Mouse (Mus musculus) embryonic facial prominence, embryonic 10.5 days (tissue): ENCODE results near the gene Slc10a7. TPM values are rescaled to one million over a fixed set of nuclear protein-coding genes. Genes with fewer than 3 reads are reported as not detected.
A peak's percentile ranks its signal among the peaks of the same experiment; 100 is the strongest.
"Not testable (repeated sequence)": the region's sequence is repeated elsewhere in the genome, so short reads cannot be mapped to it uniquely, and the experiment has no call there.

Experiments used
- DNase-seq: peaks from one replicate; pipeline ENCODE4 v3.0.0-alpha.2; 2017; ENCODE audit warnings: low spot score
- H3K27ac ChIP-seq: fragments of 300-500 bp; sonication (generic); replicated peaks from 2 replicates; pipeline ENCODE4 v1.5.1; 2016; ENCODE audit warnings: mild to moderate bottlenecking
- H3K27me3 ChIP-seq: fragments of 300-500 bp; sonication (generic); replicated peaks from 2 replicates; pipeline ENCODE4 v1.6.1; 2016; ENCODE audit warnings: low read depth, mild to moderate bottlenecking; ENCODE audit not compliant: poor library complexity, severe bottlenecking
- H3K36me3 ChIP-seq: fragments of 300-500 bp; sonication (generic); replicated peaks from 2 replicates; pipeline ENCODE4 v1.6.1; 2016; ENCODE audit warnings: mild to moderate bottlenecking, moderate library complexity
- H3K4me1 ChIP-seq: fragments of 300-500 bp; sonication (generic); 2 replicates; pipeline ENCODE4 v1.6.1; 2016
- H3K4me3 ChIP-seq: fragments of 300-500 bp; sonication (generic); 2 replicates; pipeline ENCODE4 v1.5.1; 2016; ENCODE audit warnings: mild to moderate bottlenecking, moderate library complexity
- H3K9me3 ChIP-seq: fragments of 300-500 bp; sonication (generic); 2 replicates; pipeline ENCODE4 v1.6.1; 2016; ENCODE audit warnings: mild to moderate bottlenecking
- WGBS: fragments of 180-500 bp; shearing (Covaris S2); methylation state at CpG from one replicate; pipeline ENCODE4 v1.1.7; 2016; 5-methylcytosine and 5-hydroxymethylcytosine counted together
- polyA plus RNA-seq: library from polyadenylated mRNA; unstranded; fragments of >200 nt; fragmentation: Nextera tagmentation; extraction: Ambion mirVana; gene quantifications from 2 replicates; pipeline ENCODE4 v1.2.1, GENCODE M21; 2016

Slc10a7 gene
- 10.1 and 10.9 TPM in 2 replicates for polyA plus RNA-seq

DNA sequence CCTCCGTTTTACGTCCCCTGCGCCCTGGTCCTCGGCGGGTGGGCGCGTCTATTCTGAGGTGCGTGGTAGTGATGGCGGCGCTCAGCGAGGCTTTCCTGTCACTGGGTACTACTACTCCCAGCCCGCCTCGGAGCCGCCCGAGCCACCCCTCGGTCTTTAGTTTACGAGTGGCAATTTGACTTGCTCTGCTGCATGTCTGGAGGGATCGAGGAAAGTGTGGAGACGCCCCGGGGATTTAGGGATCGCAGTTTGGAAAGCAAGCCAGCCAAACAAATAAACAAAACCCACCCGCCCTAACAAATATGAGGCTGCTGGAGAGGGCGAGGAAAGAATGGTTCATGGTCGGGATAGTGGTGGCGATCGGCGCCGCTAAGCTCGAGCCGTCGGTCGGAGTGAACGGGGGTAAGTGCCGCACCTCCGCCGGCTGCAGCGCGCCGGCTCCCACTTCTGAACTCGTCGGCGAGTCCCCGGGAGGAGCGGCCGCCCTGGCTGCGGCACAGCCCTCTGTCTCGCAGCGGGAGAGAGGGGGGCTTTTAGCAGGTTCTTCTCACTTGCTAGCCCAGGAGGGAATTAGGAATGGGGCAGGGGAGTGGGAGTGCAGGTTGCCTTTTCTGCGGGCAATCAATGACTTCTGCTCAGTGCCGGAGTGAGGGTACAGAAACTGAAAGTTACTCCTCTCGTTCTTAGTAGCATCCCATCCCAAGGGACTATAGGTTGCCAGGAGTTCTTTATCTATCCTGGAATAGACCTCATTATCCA, at the start of gene Slc10a7:
Gene Slc10a7, plus strand, starts transcription at position 74 of the 759 bp plus-strand sequence.
- Histone ChIP-seq H3K36me3 (peaks cover 35% of the 10 kb centered on the region), H3K27ac (peak within 1 kb of the TSS; percentile 100), H3K4me1 (peaks cover 18% of the 10 kb centered on the region), H3K9me3 (peaks cover 8% of the 10 kb centered on the region; the same call in 1 of the 2 replicates), H3K4me3 (peak within 1 kb of the TSS; percentile 96), H3K27me3 (no peaks in the 10 kb centered on the region)
- WGBS: under 1% methylated on average over 51 of the region's 51 CpGs
- peak; percentile 93 for DNase-seq

DNA sequence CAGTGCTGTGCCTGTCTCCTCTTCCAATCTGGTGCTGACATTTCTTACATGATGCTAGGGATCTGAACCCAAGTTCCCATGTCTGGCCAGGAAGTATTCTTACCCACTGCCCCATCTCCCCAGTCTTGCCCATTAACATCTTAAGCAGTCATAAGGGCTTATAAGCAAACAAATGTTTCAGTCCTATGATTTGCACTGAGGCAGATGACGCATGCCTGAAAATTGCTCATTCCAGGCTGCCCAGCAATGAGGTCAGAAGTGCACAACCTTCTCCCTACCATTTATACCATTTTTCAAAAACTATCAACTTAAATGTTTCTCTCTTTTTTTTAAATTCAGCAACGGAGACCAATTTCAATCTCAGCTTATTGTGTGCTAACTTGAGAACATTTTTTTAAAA, 45.2 kb upstream of the Slc10a7 start:
- H3K27ac ChIP-seq: no peak overlapping the region
- 91% methylated on average over 2 of the region's 2 CpGs for WGBS
- no peaks in the 10 kb centered on the region for H3K4me1 ChIP-seq

DNA sequence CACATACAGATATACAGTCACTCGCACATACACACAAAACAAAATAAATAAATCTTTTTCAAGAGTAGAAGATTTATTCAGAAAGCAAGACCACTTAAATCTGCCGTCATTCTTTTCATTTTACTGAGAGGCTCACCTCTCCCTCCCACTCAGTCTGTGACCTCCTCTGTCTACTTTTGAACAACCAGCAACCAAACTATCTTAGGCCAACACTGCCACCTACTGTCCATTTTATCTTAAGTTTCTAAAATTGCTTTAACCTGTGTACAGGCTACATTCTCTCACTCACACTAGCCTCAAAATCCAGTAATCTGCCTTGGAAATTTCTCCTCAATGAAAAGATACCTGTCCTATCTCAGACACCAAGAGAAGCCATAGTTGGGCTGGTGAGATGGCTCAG, 41.3 kb upstream of the Slc10a7 start:
- DNase-seq: no peak
- 87% methylated on average over 2 of the region's 2 CpGs for WGBS
- Histone ChIP-seq H3K36me3 (no peaks in the 10 kb centered on the region), H3K4me1 (no peaks in the 10 kb centered on the region), H3K27ac (no peak overlapping the region), H3K27me3 (no peaks in the 10 kb centered on the region), H3K9me3 (peaks cover 7% of the 10 kb centered on the region; the same call in 1 of the 2 replicates), H3K4me3 (no peak overlapping the region)

More for the DNA sequence above, 45.2 kb upstream of the Slc10a7 start:
- no peak overlapping the region for H3K4me3 ChIP-seq
- H3K36me3 ChIP-seq: no peaks in the 10 kb centered on the region
- no peaks in the 10 kb centered on the region for H3K27me3 ChIP-seq
- peaks cover 7% of the 10 kb centered on the region; the same call in 1 of the 2 replicates for H3K9me3 ChIP-seq
- DNase-seq: no peak

DNA sequence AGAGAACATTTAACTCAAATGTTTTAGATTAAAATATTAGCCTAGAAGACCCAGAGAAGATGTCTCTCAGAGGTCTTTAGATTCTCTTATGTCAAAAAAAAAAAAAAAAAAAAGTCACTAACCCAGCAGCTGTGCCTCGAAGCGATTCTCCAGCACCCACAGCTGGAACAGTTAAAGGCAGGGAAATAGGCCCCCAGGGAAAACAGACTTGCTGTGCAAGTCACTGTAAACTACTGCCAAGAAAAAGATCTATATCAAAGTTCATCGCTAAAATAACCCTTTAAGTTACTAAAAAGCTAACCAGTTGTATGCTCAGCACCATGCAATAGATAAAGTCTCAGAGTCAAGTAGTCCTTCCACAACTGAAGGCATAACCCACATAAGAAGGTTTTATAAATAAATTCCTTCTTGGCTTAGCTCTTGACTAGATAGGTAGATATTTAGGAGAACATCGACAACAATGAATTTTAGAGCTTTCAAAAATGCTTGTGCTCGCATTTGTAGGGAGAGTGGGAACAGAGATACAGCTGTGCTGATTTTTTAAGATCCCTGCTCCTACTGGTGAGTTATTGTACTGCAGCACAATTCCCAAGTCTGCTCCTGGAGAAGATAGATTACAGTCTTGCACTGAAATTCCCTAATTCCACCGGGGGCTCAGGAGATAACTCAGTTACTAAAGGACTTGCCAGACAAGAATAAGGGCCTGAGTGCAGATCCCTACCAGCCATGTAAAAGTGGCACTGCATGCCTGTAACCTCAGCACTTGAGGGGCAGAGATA, 31.9 kb upstream of the Slc10a7 start:
- 54% methylated on average over 6 of the region's 6 CpGs for whole genome bisulfite sequencing
- H3K36me3 ChIP-seq: no peaks in the 10 kb centered on the region
- H3K9me3 ChIP-seq: no peaks in the 10 kb centered on the region
- no peak overlapping the region for H3K27ac ChIP-seq
- H3K4me3 ChIP-seq: no peak overlapping the region
- H3K4me1 ChIP-seq: no peaks in the 10 kb centered on the region
- no peaks in the 10 kb centered on the region for H3K27me3 ChIP-seq
- peak; percentile 12 for DNase-seq

DNA sequence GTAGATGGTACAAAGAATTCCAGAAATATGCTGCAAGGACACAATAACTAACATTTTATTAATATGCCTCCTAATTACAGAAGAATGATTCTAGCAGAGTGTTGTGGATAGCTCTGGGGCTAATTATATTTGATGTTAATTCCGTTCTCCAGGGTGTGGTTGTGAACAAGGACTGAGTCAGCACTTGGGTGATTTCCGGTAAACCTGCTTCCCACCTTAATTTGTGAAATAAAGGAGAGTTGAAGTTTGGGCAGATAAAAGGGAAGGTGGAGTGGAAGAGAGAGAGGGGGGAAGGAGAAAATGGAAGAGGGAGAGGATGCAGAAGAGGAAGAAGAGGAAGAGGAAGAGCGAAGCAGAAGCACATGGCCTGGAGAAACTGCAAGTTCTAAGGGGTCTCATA, 19.4 kb upstream of the Slc10a7 start:
- no peak for DNase-seq

DNA sequence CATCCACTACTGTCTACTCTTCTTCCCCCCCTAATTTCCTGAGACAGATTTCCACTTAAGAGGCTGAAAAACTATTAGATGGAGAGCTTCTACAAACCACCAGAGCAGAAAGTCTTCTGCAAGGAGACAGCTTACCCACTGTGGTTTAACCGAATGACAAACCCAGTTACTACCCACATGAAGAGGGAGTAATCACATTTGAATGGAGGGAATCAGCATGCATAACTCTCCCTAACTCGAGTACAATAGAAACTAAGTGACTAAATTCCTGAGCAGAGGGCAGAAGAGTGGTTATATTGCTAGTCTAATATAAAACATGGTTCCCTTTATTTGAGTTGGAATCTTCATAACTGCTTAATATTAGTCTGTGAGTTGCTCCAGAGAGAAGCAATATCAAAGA, 16.1 kb upstream of the Slc10a7 start:
- no peaks in the 10 kb centered on the region for H3K9me3 ChIP-seq
- H3K4me1 ChIP-seq: no peaks in the 10 kb centered on the region
- WGBS: 40% methylated on average over 2 of the region's 2 CpGs
- no peak overlapping the region for H3K4me3 ChIP-seq
- no peak overlapping the region for H3K27ac ChIP-seq
- no peaks in the 10 kb centered on the region for H3K36me3 ChIP-seq
- no peak for DNase-seq
- no peaks in the 10 kb centered on the region for H3K27me3 ChIP-seq

More for the DNA sequence above, 19.4 kb upstream of the Slc10a7 start:
- WGBS: 79% methylated on average over 3 of the region's 3 CpGs
- Histone ChIP-seq H3K9me3 (no peaks in the 10 kb centered on the region), H3K27me3 (no peaks in the 10 kb centered on the region), H3K36me3 (no peaks in the 10 kb centered on the region), H3K4me1 (no peaks in the 10 kb centered on the region), H3K4me3 (no peak overlapping the region), H3K27ac (no peak overlapping the region)

DNA sequence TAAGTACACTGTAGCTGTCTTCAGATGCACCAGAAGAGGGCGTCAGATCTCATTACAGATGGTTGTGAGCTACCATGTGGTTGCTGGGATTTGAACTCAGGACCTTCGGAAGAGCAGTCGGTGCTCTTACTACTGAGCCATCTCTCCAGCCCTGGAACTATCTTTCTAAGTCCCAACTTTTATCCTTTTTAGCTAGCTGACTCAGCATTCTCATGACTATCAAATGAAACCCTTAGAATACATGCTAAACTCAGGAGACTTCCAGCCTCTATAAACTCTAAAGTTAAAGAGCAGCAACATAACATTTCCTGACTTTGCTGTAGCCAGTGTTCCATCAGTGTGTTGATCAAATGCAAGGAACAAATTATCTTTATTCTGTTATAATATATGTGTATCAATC, 12.9 kb upstream of the Slc10a7 start:
- 94% methylated on average over 3 of the region's 3 CpGs for WGBS

DNA sequence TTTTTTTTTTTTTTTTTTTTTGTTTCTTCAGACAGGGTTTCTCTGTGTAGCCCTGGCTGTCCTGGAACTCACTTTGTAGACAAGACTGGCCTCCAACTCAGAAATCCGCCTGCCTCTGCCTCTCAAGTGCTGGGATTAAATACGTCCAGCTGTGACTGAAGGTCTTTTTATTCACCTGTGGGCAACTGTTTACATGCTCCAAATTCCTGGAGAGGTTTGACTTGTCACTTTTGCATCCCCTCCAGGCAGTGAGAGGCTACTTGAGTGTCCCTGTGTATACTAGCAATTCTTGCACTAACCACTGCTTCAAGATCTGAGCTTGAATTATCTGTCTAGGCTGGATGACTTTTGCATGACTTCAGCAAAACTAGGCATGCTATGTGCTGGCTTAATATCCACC, 6.4 kb upstream of the Slc10a7 start:
- peaks cover 7% of the 10 kb centered on the region for H3K4me1 ChIP-seq
- DNase-seq: no peak
- H3K27me3 ChIP-seq: no peaks in the 10 kb centered on the region
- H3K27ac ChIP-seq: no peak overlapping the region
- peaks cover 45% of the 10 kb centered on the region for H3K36me3 ChIP-seq
- H3K4me3 ChIP-seq: no peak overlapping the region
- H3K9me3 ChIP-seq: peaks cover 8% of the 10 kb centered on the region; the same call in 1 of the 2 replicates
- 75% methylated on average over 2 of the region's 2 CpGs for WGBS

More for the DNA sequence above, 12.9 kb upstream of the Slc10a7 start:
- not testable (repeated sequence) for H3K9me3 ChIP-seq, H3K36me3 ChIP-seq, DNase-seq, H3K27ac ChIP-seq, H3K4me1 ChIP-seq, H3K27me3 ChIP-seq, H3K4me3 ChIP-seq

DNA sequence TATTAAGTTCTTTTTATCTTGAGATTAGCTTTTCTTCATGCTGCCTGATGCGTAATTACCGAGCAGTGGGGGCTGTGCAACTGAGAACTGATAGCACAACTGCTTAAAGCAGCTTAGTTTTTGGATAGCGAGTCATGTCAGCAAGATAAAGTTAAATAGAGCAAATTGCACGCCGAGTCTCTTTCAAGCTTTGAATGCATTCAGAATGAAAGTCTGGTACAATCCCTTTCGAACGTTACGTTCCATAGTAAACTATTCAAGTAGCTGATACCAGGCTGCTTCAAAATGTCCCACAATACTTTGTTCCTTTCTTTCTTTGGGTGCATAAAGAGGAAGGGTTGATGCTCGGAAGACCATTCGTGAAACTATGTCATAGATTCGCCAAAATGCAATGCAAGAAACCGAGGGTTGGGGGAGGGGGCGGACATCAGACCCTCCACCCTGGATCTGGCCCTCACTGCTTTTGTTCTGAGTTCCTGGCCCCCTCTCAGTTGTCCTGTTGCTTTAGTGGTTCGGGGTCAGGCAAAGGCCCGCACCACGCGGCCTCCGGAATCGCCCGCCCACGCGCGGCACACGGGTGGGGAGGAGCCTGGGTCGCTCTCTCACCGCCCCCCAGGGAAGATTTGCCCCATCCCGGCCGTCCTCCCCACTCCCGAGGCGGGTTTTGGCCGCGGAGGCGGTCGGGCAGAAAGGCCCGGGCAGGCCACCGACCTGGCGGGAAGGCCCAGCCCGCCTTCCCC, 997 bp upstream of the Slc10a7 start:
- WGBS: 1% methylated on average over 38 of the region's 38 CpGs
- peak; percentile 77 for DNase-seq

DNA sequence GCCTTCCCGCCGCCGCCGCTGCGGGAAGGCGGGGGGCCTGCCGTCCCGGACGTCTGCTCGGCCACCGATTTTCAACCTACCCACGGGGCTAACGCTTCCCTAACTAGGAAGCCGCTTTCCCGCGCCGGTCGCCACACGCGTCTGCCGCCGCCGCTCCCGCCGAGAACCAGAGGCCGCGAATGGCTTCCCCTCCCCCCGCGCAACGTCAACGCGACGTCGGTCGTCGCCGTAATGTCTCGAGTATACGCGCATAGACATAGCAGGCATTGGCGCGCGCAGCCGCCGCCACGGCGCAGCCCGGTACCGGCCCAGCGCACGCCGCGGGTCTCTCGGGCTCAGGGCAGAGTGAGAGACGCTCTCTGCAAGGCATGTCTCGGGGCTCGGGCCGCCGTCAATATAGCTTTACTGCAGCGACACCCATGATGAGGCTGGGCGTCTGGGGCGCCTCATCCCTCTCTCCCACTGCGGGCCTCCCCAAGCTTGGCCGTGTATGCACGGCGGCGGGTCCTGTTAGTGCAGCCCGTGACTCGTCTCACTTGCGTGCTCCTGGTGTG, 350 bp upstream of the Slc10a7 start, which contains the start of gene Rbmxl1:
Gene Rbmxl1, minus strand, starts transcription at position 180 of the 554 bp plus-strand sequence.
- peak within 1 kb of the TSS; percentile 100 for H3K27ac ChIP-seq
- H3K27me3 ChIP-seq: no peaks in the 10 kb centered on the region
- H3K4me3 ChIP-seq: peak within 1 kb of the TSS; percentile 96
- peaks cover 18% of the 10 kb centered on the region for H3K4me1 ChIP-seq
- WGBS: under 1% methylated on average over 70 of the region's 70 CpGs
- H3K9me3 ChIP-seq: peaks cover 8% of the 10 kb centered on the region; the same call in 1 of the 2 replicates
- peaks cover 42% of the 10 kb centered on the region for H3K36me3 ChIP-seq
- DNase-seq: peak; percentile 92

More for the DNA sequence above, 997 bp upstream of the Slc10a7 start:
- no peaks in the 10 kb centered on the region for H3K27me3 ChIP-seq
- peaks cover 8% of the 10 kb centered on the region; the same call in 1 of the 2 replicates for H3K9me3 ChIP-seq
- H3K4me3 ChIP-seq: peak overlapping the region; percentile 96
- peaks cover 46% of the 10 kb centered on the region for H3K36me3 ChIP-seq
- peak overlapping the region; percentile 100 for H3K27ac ChIP-seq
- peaks cover 18% of the 10 kb centered on the region for H3K4me1 ChIP-seq

DNA sequence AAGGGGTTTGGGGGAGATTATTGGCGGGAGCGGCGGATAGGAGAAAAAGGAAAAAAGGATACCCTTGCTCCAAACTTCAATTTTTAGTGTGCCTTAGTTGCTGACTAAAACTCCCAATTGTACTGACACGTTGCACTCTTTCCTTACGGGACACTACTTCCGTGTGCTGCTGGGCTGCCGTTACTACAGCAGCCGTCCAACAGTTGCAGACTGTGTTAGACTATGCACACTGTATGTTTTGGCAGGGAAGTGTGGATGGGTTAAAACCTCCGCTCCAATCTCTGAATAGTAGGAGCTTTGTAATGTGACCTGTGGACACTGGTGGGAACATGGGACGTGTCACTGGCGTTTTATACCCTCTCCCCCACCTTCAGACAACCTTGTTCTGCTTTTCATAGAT, 948 bp downstream of the Slc10a7 start:
- DNase-seq: no peak
- H3K36me3 ChIP-seq: peaks cover 29% of the 10 kb centered on the region
- peak overlapping the region; percentile 100 for H3K27ac ChIP-seq
- under 1% methylated on average over 11 of the region's 11 CpGs for WGBS
- H3K4me1 ChIP-seq: peaks cover 18% of the 10 kb centered on the region
- peaks cover 8% of the 10 kb centered on the region; the same call in 1 of the 2 replicates for H3K9me3 ChIP-seq
- no peaks in the 10 kb centered on the region for H3K27me3 ChIP-seq
- H3K4me3 ChIP-seq: peak overlapping the region; percentile 96

DNA sequence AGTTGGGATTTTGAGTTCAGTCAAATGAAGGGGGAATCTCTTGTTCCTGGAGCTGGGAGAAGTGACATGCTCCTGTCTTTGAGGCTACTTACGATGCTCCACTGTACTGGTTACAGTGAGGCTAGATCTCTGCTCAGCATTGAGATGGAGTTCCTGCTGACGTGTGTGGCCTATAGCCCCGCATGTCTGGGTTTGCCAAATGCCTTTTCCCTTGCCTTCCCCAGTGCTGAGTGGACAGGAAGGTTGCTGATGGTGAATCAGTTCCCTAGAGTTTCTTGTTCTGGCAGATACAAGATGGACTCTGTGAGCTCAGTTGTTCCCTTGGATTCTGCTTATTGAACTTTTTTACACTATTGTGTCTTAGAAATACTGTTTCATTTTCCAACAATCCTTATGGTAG, 1.8 kb downstream of the Slc10a7 start:
- peaks cover 18% of the 10 kb centered on the region for H3K4me1 ChIP-seq
- no peak overlapping the region for H3K27ac ChIP-seq
- peaks cover 28% of the 10 kb centered on the region for H3K36me3 ChIP-seq
- WGBS: 57% methylated on average over 3 of the region's 3 CpGs
- DNase-seq: no peak
- H3K9me3 ChIP-seq: peaks cover 8% of the 10 kb centered on the region; the same call in 1 of the 2 replicates
- H3K27me3 ChIP-seq: no peaks in the 10 kb centered on the region
- peak overlapping the region; percentile 11; the same call in 1 of the 2 replicates for H3K4me3 ChIP-seq
